Mouse (Mus musculus): ENCODE measurements around the gene Morn4. TPM values are rescaled to one million over a fixed set of nuclear protein-coding genes. Genes with fewer than 3 reads are reported as not detected.

Morn4 gene
- polyA plus RNA-seq, 1 experiment: 32.3 TPM

- H3K36me3 ChIP-seq (ENCODE audit: control insufficient read depth, insufficient read depth): peaks cover 4% of the 10 kb centered on the region
- H3K79me2 ChIP-seq (ENCODE audit: control insufficient read depth, insufficient read depth): no peaks in the 10 kb centered on the region
- no peak overlapping the region for H3K4me2 ChIP-seq (ENCODE audit: low read depth)
- TF ChIP-seq POLR2A (IDR thresholded peaks at IDR 0.05; ENCODE audit: insufficient read length, low read depth): no peak
- TF ChIP-seq USF1 (IDR thresholded peaks at IDR 0.05; ENCODE audit: low read depth): no peak
- TF ChIP-seq MAX (IDR thresholded peaks at IDR 0.05; ENCODE audit: low read depth): no peak
- no peak for TF ChIP-seq E2F4 (IDR thresholded peaks at IDR 0.05; ENCODE audit: insufficient read depth)
- TF ChIP-seq TCF3 (IDR thresholded peaks at IDR 0.05; ENCODE audit: insufficient read length, low read depth): no peak
- no peak for TF ChIP-seq MYOG (IDR thresholded peaks at IDR 0.05; ENCODE audit: control insufficient read depth in 1 of 3, insufficient read depth in 1 of 3, insufficient read length in 2 of 3, low read depth in 2 of 3)
- no peak for TF ChIP-seq CEBPB (IDR thresholded peaks at IDR 0.05; ENCODE audit: insufficient read depth, poor library complexity, severe bottlenecking)
- TF ChIP-seq REST (IDR thresholded peaks at IDR 0.05; ENCODE audit: insufficient read depth, insufficient read length): no peak
- TF ChIP-seq POLR2AphosphoS2 (IDR thresholded peaks at IDR 0.05; ENCODE audit: insufficient read length, low read depth): no peak
- TF ChIP-seq TCF12 (IDR thresholded peaks at IDR 0.05; ENCODE audit: insufficient read depth, poor library complexity, severe bottlenecking): no peak
- no peak for TF ChIP-seq MYOD1 (IDR thresholded peaks at IDR 0.05; ENCODE audit: control insufficient read depth in 1 of 3, insufficient read length in 2 of 3, low read depth in 2 of 3)
- no peak for TF ChIP-seq SRF (IDR thresholded peaks at IDR 0.05; ENCODE audit: control insufficient read depth, insufficient read length, low read depth)
- H3K27me3 ChIP-seq (ENCODE audit: control insufficient read depth, insufficient read depth, insufficient read length): no peaks in the 10 kb centered on the region
- no peak overlapping the region for H3ac ChIP-seq (ENCODE audit: control insufficient read depth, insufficient read length)
- H3K4me3 ChIP-seq: no peak overlapping the region
Observed at GRCm38 (mm10) chr19:42078566-42078965, 7.6 kb downstream of the Morn4 start.

GRCm38 (mm10) chr19:42075992-42076391 is 10.2 kb downstream of the Morn4 start:
- no peak overlapping the region for H3ac ChIP-seq (ENCODE audit: control insufficient read depth, insufficient read length)
- no peak overlapping the region for H3K4me2 ChIP-seq (ENCODE audit: low read depth)
- H3K79me2 ChIP-seq (ENCODE audit: control insufficient read depth, insufficient read depth): no peaks in the 10 kb centered on the region
- peaks cover 4% of the 10 kb centered on the region for H3K36me3 ChIP-seq (ENCODE audit: control insufficient read depth, insufficient read depth)
- TF ChIP-seq MAX (IDR thresholded peaks at IDR 0.05; ENCODE audit: low read depth) (no peak), REST (IDR thresholded peaks at IDR 0.05; ENCODE audit: insufficient read depth, insufficient read length) (no peak), MYOG (IDR thresholded peaks at IDR 0.05; ENCODE audit: control insufficient read depth in 1 of 3, insufficient read depth in 1 of 3, insufficient read length in 2 of 3, low read depth in 2 of 3) (no peak), TCF12 (IDR thresholded peaks at IDR 0.05; ENCODE audit: insufficient read depth, poor library complexity, severe bottlenecking) (no peak)
- H3K4me3 ChIP-seq: no peak overlapping the region
- H3K27me3 ChIP-seq (ENCODE audit: control insufficient read depth, insufficient read depth, insufficient read length): no peaks in the 10 kb centered on the region

GRCm38 (mm10) chr19:42075051-42075450 is 11.1 kb downstream of the Morn4 start:
- no peaks in the 10 kb centered on the region for H3K27me3 ChIP-seq (ENCODE audit: control insufficient read depth, insufficient read depth, insufficient read length)
- peaks cover 4% of the 10 kb centered on the region for H3K36me3 ChIP-seq (ENCODE audit: control insufficient read depth, insufficient read depth)
- TF ChIP-seq POLR2A (IDR thresholded peaks at IDR 0.05; ENCODE audit: insufficient read length, low read depth): no peak
- TF ChIP-seq REST (IDR thresholded peaks at IDR 0.05; ENCODE audit: insufficient read depth, insufficient read length): no peak
- no peak for TF ChIP-seq TCF12 (IDR thresholded peaks at IDR 0.05; ENCODE audit: insufficient read depth, poor library complexity, severe bottlenecking)
- no peak for TF ChIP-seq MYOG (IDR thresholded peaks at IDR 0.05; ENCODE audit: control insufficient read depth in 1 of 3, insufficient read depth in 1 of 3, insufficient read length in 2 of 3, low read depth in 2 of 3)
- no peak for TF ChIP-seq USF1 (IDR thresholded peaks at IDR 0.05; ENCODE audit: low read depth)
- TF ChIP-seq MYOD1 (IDR thresholded peaks at IDR 0.05; ENCODE audit: control insufficient read depth in 1 of 3, insufficient read length in 2 of 3, low read depth in 2 of 3): no peak
- TF ChIP-seq SRF (IDR thresholded peaks at IDR 0.05; ENCODE audit: control insufficient read depth, insufficient read length, low read depth): no peak
- H3ac ChIP-seq (ENCODE audit: control insufficient read depth, insufficient read length): no peak overlapping the region
- H3K4me2 ChIP-seq (ENCODE audit: low read depth): no peak overlapping the region
- H3K4me3 ChIP-seq: no peak overlapping the region
- H3K79me2 ChIP-seq (ENCODE audit: control insufficient read depth, insufficient read depth): no peaks in the 10 kb centered on the region

- H3K27me3 ChIP-seq (ENCODE audit: control insufficient read depth, insufficient read depth, insufficient read length): no peaks in the 10 kb centered on the region
- H3K4me3 ChIP-seq: no peak overlapping the region
- H3ac ChIP-seq (ENCODE audit: control insufficient read depth, insufficient read length): no peak overlapping the region
- H3K36me3 ChIP-seq (ENCODE audit: control insufficient read depth, insufficient read depth): peaks cover 4% of the 10 kb centered on the region
- H3K4me2 ChIP-seq (ENCODE audit: low read depth): no peak overlapping the region
- TF ChIP-seq MAX (IDR thresholded peaks at IDR 0.05; ENCODE audit: low read depth) (no peak), MYOD1 (IDR thresholded peaks at IDR 0.05; ENCODE audit: control insufficient read depth in 1 of 3, insufficient read length in 2 of 3, low read depth in 2 of 3) (no peak), POLR2AphosphoS2 (IDR thresholded peaks at IDR 0.05; ENCODE audit: insufficient read length, low read depth) (peak; percentile 16)
- no peaks in the 10 kb centered on the region for H3K79me2 ChIP-seq (ENCODE audit: control insufficient read depth, insufficient read depth)
Observed at GRCm38 (mm10) chr19:42072802-42073201, 13.4 kb downstream of the Morn4 start.

GRCm38 (mm10) chr19:42071886-42072608 is 14.1 kb downstream of the Morn4 start:
- H3K4me3 ChIP-seq: no peak overlapping the region
- H3K36me3 ChIP-seq (ENCODE audit: control insufficient read depth, insufficient read depth): peaks cover 4% of the 10 kb centered on the region
- H3ac ChIP-seq (ENCODE audit: control insufficient read depth, insufficient read length): no peak overlapping the region
- no peak overlapping the region for H3K4me2 ChIP-seq (ENCODE audit: low read depth)
- H3K79me2 ChIP-seq (ENCODE audit: control insufficient read depth, insufficient read depth): no peaks in the 10 kb centered on the region
- no peaks in the 10 kb centered on the region for H3K27me3 ChIP-seq (ENCODE audit: control insufficient read depth, insufficient read depth, insufficient read length)
- TF ChIP-seq TCF12 (IDR thresholded peaks at IDR 0.05; ENCODE audit: insufficient read depth, poor library complexity, severe bottlenecking): no peak
- no peak for TF ChIP-seq TCF3 (IDR thresholded peaks at IDR 0.05; ENCODE audit: insufficient read length, low read depth)
- no peak for TF ChIP-seq SRF (IDR thresholded peaks at IDR 0.05; ENCODE audit: control insufficient read depth, insufficient read length, low read depth)
- no peak for TF ChIP-seq USF1 (IDR thresholded peaks at IDR 0.05; ENCODE audit: low read depth)
- no peak for TF ChIP-seq E2F4 (IDR thresholded peaks at IDR 0.05; ENCODE audit: insufficient read depth)
- no peak for TF ChIP-seq MYOD1 (IDR thresholded peaks at IDR 0.05; ENCODE audit: control insufficient read depth in 1 of 3, insufficient read length in 2 of 3, low read depth in 2 of 3)
- TF ChIP-seq REST (IDR thresholded peaks at IDR 0.05; ENCODE audit: insufficient read depth, insufficient read length): no peak
- TF ChIP-seq POLR2AphosphoS2 (IDR thresholded peaks at IDR 0.05; ENCODE audit: insufficient read length, low read depth): no peak
- no peak for TF ChIP-seq POLR2A (IDR thresholded peaks at IDR 0.05; ENCODE audit: insufficient read length, low read depth)
- no peak for TF ChIP-seq MYOG (IDR thresholded peaks at IDR 0.05; ENCODE audit: control insufficient read depth in 1 of 3, insufficient read depth in 1 of 3, insufficient read length in 2 of 3, low read depth in 2 of 3)
- no peak for TF ChIP-seq MAX (IDR thresholded peaks at IDR 0.05; ENCODE audit: low read depth)
- TF ChIP-seq CEBPB (IDR thresholded peaks at IDR 0.05; ENCODE audit: insufficient read depth, poor library complexity, severe bottlenecking): no peak
